Mouse (Mus musculus) brown adipose tissue, adult 24 weeks (tissue): ENCODE measurements around the gene Snx1. TPM values are rescaled to one million over a fixed set of nuclear protein-coding genes. Genes with fewer than 3 reads are reported as not detected.

Source experiments
- H3K27ac ChIP-seq: fragments of 200-500 bp; replicated peaks from 2 replicates; pipeline ENCODE4 v1.5.1; 2012; ENCODE audit warnings: low read depth, mild to moderate bottlenecking, low read length
- H3K4me1 ChIP-seq: fragments of 200-500 bp; 2 replicates; pipeline ENCODE4 v1.6.1; 2012; ENCODE audit warnings: low read length, mixed read lengths; ENCODE audit not compliant: control insufficient read depth, insufficient read depth, insufficient read length
- H3K4me3 ChIP-seq: fragments of 200-500 bp; 2 replicates; pipeline ENCODE4 v1.5.1; 2012; ENCODE audit warnings: low read depth, mild to moderate bottlenecking, low read length, moderate library complexity; ENCODE audit not compliant: insufficient read depth
- polyA plus RNA-seq: library from polyadenylated mRNA; stranded (reverse); fragments of >200 nt; gene quantifications from 2 replicates; pipeline ENCODE4 v1.2.4, GENCODE M21; 2012; ENCODE audit not compliant: missing spikeins, insufficient read depth, insufficient read length

Snx1 gene
- polyA plus RNA-seq, 1 experiment: 40.3 TPM

DNA sequence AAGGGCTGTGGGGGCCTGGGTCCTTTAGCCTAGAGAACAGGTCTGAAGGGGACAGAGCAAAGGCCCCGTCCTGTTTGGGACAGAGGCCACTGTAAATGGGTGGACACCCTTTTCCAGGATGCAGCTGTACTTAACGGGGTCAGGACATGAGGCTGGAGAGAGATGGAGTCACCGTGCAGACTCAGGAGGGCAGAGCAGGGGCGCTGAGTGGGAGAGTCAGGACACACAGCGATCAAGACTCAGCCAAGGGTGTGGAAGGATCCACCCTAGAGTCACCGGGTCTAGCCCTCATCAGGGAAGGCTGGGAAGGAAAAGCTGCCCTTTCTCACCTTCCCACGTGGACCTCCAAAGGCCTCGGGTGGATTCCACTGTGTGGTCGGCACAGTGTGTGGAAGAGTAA is 25.6 kb upstream of the Snx1 start:
- Histone ChIP-seq H3K4me1 (no peaks in the 10 kb centered on the region), H3K27ac (no peak overlapping the region), H3K4me3 (no peak overlapping the region)

DNA sequence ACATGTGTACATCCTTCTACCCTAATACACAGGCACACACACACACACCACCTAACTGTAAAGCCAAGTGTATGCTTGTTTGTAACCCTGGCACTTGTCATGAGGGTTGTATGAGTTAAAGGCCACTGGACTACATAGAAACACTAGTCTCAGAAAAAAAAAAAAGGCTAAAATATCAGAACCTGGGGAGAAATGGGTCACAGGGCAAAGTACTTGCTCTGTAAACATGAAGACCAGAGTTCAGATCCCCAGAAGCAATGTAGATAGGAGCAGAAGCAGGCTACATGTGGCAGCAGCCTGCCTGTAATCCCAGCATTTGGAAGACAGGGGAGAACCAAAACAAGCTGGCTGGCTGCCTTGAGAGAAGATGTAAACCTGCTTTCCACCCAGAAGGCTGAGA is 19.8 kb upstream of the Snx1 start:
- H3K4me1 ChIP-seq: no peaks in the 10 kb centered on the region
- no peak overlapping the region for H3K4me3 ChIP-seq
- H3K27ac ChIP-seq: no peak overlapping the region

DNA sequence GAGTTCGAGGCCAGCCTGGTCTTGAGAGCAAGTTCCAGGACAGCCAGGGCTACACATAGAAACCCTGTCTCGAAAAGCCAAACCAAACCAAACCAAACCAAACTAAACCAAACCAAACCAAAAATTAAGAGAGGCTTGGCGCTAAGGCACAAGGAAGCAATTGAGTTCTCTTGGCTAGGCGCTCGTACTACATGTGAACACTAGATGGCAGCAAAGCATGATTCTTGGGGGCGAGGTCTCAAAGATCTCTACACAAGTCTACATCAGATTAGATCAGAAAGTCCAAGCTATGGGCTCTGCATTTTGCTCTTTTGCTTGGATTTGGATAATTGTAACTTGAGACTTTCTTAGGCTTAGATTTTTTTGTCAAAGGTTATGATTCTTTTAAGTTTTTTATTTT is 17.9 kb upstream of the Snx1 start:
- Histone ChIP-seq H3K4me1 (no peaks in the 10 kb centered on the region), H3K4me3 (no peak overlapping the region), H3K27ac (no peak overlapping the region)

DNA sequence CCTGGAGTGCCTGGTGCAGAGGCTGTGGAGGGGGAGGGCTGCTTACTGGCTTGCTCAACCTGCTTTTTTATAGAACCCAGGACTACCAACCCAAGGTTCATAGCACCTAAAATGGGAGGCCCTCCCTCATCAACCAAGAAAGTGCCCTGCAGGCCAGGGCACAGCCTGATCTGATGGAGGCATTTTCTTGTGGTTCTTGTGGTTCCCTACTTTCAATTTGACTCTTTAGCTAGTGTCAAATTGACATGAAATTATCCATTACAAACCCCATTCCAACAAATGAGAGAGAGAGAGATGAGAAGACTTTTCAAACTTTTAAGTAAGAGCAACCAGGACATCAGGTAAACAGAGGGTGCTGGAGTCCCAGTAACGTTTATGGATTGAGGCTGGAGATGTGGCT is 15.9 kb upstream of the Snx1 start:
- Histone ChIP-seq H3K27ac (no peak overlapping the region), H3K4me1 (no peaks in the 10 kb centered on the region), H3K4me3 (no peak overlapping the region)

DNA sequence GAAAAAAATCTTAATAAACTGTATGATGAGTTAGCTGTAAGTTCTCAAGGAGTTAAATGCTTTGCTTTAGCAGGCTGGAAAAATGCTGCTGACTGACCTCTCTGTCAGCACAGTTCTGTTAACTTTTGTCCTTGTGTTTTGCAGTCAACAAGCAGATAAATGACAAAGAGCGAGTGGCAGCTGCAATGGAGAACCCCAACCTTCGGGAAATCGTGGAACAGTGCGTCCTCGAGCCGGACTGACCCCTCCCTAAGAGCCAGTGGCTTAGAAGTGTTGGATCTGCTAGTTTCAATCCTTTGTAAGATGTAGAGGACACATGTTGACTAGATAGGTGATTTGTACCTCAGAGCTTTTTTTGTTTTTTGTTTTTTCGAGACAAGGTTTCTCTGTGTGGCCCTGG is 11.8 kb upstream of the Snx1 start:
- Histone ChIP-seq H3K4me3 (no peak overlapping the region), H3K4me1 (no peaks in the 10 kb centered on the region), H3K27ac (no peak overlapping the region)

DNA sequence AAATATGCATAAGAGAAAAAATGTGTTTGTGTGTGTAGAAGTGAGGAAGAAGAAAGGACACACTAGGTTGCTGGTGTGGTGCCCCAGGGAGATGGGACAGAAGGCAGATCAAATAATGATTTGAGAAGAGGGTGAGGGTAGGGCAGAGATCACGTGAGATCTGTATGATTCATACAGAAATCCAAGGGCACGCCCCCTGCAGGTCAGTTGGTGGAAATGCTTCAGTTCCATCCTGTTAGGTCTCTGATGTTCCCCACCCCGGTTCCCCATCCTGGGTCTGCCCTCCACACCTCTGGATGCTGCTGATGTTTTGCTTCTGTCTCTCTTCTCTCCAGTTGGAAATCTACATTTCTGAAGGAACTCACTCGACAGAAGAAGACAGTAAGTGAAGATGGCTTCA is 9.6 kb upstream of the Snx1 start:
- Histone ChIP-seq H3K27ac (no peak overlapping the region), H3K4me1 (no peaks in the 10 kb centered on the region), H3K4me3 (no peak overlapping the region)

DNA sequence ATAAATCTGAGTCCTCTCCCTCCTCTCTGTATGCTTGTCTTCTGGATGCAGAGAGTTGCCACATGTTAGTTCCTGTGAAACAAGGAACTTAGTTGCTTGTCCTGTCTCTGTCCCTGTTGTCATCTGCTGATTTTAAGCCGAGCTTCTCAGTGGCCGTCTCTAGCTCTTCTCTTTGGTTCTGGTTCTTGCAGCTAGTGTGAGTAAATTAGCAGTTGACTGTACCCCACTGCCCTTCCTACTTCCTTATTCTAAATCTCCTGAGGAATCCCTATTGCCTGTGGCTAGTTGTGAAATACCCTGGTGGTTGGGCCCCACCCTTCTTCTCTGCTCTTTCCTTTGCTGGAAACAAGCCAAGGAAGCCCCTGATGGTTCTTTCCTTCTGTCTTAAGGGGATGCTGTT is 5.1 kb upstream of the Snx1 start:
- H3K27ac ChIP-seq: no peak overlapping the region
- H3K4me1 ChIP-seq: peaks cover 7% of the 10 kb centered on the region; the same call in 1 of the 2 replicates
- H3K4me3 ChIP-seq: no peak overlapping the region

DNA sequence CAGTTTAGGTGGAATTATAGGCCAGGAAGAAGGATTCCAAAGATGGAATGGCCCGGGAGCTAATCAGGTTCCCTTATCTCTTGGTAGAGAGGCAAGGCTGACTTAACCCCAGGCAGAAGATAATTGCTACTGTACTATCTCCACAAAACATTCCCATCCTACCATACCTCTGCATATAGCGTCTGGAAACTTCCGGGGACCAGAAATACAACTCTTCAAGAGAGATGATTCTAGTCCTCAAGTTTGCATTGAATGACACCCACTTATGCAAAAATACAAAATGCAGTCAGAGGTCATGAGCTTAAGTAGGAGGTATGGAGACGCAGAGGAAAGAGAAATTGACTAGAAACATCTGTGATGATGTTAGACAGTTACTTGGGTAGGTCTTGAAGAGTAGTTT is 1.5 kb upstream of the Snx1 start:
- H3K4me3 ChIP-seq: no peak overlapping the region; the same call in 1 of the 2 replicates
- no peak overlapping the region for H3K27ac ChIP-seq
- H3K4me1 ChIP-seq: peaks cover 14% of the 10 kb centered on the region; the same call in 1 of the 2 replicates

DNA sequence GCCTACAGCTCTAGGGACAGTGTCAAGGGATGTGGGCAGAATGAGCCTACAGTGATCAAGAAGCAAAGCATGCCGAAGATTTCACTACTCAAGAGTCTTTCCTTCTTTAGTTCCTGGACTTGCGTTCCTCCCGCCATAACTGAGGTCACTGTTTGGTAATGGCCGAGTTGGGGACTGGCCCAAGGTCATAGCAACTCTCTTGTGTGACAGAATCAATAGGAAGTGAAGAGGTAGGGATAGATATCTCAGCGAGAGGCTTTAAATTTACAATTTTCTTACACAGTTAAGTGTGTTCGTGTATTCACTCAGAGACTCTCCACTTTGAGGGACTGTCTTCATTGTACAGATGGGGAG is 783 bp upstream of the Snx1 start:
- Histone ChIP-seq H3K4me1 (peaks cover 14% of the 10 kb centered on the region; the same call in 1 of the 2 replicates), H3K4me3 (peak overlapping the region; percentile 75), H3K27ac (peak overlapping the region; percentile 78)

DNA sequence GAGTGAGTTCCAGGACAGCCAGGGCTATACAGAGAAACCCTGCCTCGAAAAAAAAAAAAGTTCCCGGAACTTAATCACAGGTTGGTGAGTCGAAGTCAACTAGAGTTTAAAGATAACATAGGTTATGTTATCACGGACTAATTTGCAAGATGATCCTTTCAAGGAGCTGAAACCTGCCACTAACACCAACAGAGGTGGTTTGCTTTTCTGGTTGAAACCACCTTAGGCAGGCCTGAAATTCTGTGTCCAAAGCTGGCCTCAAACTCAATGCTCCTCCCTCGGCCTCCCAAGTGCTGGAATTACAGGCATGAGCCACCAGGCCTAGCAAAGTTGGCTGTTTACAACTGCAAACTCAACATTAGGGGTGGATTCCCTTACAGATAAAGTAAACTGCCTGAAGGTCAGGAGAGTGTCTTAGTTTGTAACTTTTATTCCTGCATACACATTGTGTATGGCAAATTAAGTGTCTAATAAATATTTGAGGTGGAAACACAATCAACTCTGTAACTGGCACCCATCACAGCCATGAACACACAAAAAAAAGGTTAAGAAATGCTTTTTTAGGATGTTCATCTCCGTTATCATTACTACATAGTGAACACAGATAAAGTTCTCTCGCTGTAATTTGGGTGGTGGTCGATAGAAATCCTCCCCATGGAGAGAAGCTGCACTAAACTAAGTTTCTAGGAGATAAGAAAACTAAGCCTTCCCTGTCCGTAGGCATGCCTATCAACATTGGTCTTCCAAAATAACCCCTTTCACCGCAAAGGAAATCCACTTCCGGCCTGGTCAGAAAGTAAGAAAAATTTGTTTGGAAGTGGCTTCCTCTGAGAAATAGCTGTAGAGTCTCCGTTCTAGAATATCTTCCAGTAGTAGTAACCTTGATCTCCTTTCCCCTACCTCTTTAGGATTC is 588 bp downstream of the Snx1 start:
- peaks cover 14% of the 10 kb centered on the region; the same call in 1 of the 2 replicates for H3K4me1 ChIP-seq
- peak overlapping the region; percentile 78 for H3K27ac ChIP-seq
- peak overlapping the region; percentile 75 for H3K4me3 ChIP-seq

DNA sequence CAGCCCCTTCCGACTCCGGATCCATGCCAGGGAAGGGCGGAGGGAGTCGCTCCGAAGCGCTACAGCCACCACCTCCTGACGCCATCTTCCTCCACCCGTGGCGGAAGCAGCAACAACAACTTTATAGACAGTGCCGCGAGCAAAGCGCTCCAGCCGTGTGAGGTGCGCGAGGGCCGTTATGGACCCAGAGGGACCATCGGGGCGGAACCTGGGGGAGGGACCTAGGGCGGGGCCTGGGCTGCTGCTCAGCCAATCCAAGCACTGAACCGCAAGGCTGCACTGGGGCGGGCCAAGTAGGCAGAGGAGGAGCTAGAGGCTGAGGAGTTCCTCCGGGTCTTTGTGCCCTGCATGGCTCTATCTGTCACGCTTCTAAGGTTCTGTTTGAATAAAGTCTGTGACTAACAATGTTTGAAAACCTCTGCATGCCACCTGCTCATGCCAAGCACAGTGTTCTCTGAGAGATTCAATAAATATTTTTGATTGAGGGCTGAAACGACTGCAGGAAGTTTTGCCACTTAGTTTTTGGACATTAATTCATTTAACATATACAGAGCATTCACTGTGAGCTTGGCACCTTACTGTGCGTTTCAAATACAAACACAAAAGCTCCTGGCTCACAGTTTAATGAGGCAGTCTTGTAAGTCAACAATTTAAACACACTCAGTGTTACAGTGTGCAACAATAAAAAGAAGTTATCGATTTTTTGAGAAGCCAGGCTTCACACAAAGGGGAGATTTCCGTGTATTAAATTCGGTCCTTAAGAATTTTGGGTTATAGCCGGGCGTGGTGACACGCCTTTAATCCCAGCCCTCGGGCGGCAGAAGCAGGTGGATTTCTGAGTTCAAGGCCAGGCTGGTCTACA is 1.5 kb downstream of the Snx1 start:
- Histone ChIP-seq H3K27ac (peak overlapping the region; percentile 67), H3K4me3 (peak overlapping the region; percentile 76), H3K4me1 (peaks cover 11% of the 10 kb centered on the region; the same call in 1 of the 2 replicates)

DNA sequence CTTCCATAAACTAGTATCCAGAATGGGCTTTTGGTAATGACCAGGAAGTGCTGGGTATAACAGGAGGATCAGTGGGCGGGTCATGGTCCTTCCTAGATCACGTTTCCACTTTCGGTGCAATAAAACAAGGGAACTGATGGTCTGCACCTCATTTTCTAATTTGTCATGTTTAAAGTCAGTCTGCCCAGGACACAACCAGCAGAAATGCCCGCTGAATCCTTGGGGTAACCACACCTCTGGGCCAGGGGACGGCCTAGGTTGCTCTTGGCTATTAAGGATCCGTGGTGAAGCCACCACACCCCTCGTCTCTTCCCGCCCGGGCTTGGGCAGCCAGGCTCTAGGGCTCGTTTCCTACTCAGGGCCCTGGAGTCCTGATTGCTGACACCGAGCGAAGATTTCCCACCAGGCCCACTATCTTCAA is 2.3 kb downstream of the Snx1 start:
- Histone ChIP-seq H3K4me3 (peak overlapping the region; percentile 76), H3K4me1 (0 out of 2 replicates have a peak, but pooled peaks cover 7% of the 10 kb centered on the region), H3K27ac (peak overlapping the region; percentile 67)

DNA sequence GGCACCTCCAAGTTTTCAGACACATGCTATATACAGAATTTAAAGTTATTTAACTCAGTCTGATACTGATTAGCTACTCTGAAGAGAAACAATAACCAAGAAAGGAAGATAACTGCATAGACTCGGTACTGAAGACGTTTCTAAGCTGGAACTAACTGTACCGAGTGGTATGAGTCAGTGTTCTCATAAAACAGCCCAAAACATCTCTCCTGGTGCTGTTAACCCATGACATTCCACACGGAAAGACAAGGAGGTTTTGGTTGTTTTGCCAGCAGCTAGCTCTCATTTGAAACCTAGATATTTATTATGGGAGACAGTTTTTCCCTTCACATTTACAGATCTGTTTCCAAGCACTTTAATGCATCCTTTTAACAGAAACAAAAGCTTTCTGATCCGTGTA is 2.7 kb downstream of the Snx1 start:
- Histone ChIP-seq H3K4me1 (peaks cover 7% of the 10 kb centered on the region; the same call in 1 of the 2 replicates), H3K4me3 (peak overlapping the region; percentile 76), H3K27ac (no peak overlapping the region)

DNA sequence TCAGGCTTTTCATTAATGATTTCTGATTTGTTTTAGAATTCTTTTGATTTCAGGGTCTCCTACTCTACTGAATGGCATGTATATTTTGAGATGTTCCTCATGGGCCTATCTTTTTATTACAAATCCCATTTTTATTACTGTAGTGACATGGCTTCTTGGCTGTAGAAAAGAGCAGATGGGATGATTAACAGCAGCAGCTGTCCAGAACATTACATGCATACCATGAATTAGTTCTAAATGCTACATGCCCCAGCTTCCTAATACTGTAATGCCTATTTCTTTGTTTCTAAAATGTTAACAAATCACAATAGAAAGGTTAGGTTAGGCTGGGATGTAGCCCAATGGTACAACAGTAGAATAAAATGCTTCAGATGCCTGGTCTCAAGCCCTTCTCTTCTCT is 5.0 kb downstream of the Snx1 start:
- H3K4me1 ChIP-seq: peaks cover 7% of the 10 kb centered on the region; the same call in 1 of the 2 replicates
- H3K27ac ChIP-seq: no peak overlapping the region
- no peak overlapping the region for H3K4me3 ChIP-seq

DNA sequence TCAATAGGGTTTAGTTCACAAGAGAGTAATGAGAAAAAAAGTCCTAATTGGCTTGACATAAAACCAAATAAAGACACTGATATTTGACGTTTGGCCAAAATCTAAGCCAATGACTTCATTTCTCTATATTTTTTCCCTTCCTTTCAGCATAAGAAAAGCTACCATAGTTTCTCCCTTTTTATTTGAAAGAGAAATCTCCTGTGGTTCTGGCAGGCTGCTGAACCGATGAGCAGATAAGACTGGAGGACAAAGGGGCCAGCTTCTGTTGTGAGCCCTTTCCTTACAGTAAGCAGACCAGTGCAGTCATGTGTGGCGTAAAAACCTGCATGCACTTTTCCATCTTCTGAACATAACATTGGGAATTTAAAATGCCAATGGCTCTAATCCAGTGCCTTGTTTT is 5.4 kb downstream of the Snx1 start:
- Histone ChIP-seq H3K4me1 (peaks cover 7% of the 10 kb centered on the region; the same call in 1 of the 2 replicates), H3K4me3 (no peak overlapping the region), H3K27ac (no peak overlapping the region)
